Mouse (Mus musculus) liver, embryonic 18 days (tissue): ENCODE measurements around the gene Arhgap31. TPM values are rescaled to one million over a fixed set of nuclear protein-coding genes. Genes with fewer than 3 reads are reported as not detected.

Experiments used
- polyA plus RNA-seq: library from polyadenylated mRNA; depleted of rRNA; stranded (reverse); fragments of >200 nt; gene quantifications from 2 replicates; pipeline ENCODE4 v1.2.3, GENCODE M21; 2012; rRNA removed

Arhgap31 gene
- 1.2 and 1.5 TPM in 2 replicates for polyA plus RNA-seq

GRCm38 (mm10) chr16:38712581-38713403, at the start of gene Arhgap31:
TSS of gene Arhgap31 (minus strand) at chr16:38713274.

DNA sequence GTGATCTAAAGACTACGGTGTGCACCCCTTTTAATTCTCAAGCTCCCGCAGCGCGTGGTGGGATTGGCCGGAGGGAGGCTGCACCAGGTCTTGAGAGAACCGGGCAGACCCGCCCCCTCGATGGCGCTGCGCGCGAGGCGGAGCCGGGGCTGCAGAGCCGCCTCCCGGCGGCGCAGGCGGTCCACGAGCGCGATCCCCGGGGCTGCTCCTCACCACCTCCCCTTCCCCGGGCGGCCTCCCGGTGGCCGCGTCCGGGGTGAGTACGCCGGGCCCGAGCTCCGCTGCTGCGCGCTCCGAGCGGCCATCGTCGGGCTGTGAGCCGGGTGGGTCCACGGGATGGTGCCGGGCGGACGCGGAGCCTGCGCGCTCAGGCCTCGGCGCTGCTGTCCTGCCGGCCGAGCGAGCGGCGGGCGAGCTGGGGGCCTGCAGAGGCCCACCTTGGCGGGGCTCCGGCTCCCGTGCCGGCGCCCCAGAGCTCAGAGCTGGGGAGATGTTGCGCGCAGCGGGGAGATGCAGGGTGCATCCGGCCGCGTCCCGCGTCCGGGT, 29.1 kb upstream of the Arhgap31 start, which contains the start of gene B4galt4:
TSS of gene B4galt4 (plus strand) at position 152 of the 546 bp plus-strand sequence.

GRCm38 (mm10) chr16:38558221-38558748, 154.8 kb downstream of the Arhgap31 start, which contains the start of gene Tmem39a:
TSS of gene Tmem39a (plus strand) at chr16:38558698.

GRCm38 (mm10) chr16:38549479-38550396, 163.3 kb downstream of the Arhgap31 start, which contains the start of gene Poglut1:
TSS of gene Poglut1 (minus strand) at chr16:38550258.

Other genes starting within 250 kb of the Arhgap31 start
- 7.9 and 8.6 TPM in 2 replicates for gene Timmdc1, start 190.6 kb downstream of the Arhgap31 start, polyA plus RNA-seq
- gene Poglut1, start 163.0 kb downstream of the Arhgap31 start, polyA plus RNA-seq, result 5.7 and 6.2 TPM in 2 replicates
- gene Tmem39a, start 154.6 kb downstream of the Arhgap31 start, polyA plus RNA-seq, result 36.9 and 44.6 TPM in 2 replicates
- gene B4galt4, start 29.0 kb upstream of the Arhgap31 start, polyA plus RNA-seq, result 2.0 TPM in 2 replicates
- 2.2 and 2.7 TPM in 2 replicates for gene Upk1b, start 87.1 kb upstream of the Arhgap31 start, polyA plus RNA-seq
- not detected in 2 replicates for gene 4930435E12Rik, start 115.5 kb upstream of the Arhgap31 start, polyA plus RNA-seq
- 0.58 and 0.65 TPM in 2 replicates for gene Igsf11, start 179.4 kb upstream of the Arhgap31 start, polyA plus RNA-seq